Mouse (Mus musculus) stomach, embryonic 14.5 days (tissue): Measurements from ENCODE around the gene Nmi. TPM values are rescaled to one million over a fixed set of nuclear protein-coding genes. Genes with fewer than 3 reads are reported as not detected.
"Not testable (repeated sequence)": the region's sequence is repeated elsewhere in the genome, so short reads cannot be mapped to it uniquely, and the experiment has no call there.

Experiments used
- ATAC-seq: fragments of 200-750 bp; cut with Nextera tagmentation; 2 replicates; pipeline ENCODE4 v1.8.0; 2017; ENCODE audit warnings: low read depth, moderate TSS enrichment; ENCODE audit not compliant: insufficient number of reproducible peaks, insufficient read depth, low FRiP score
- H3K27ac ChIP-seq: fragments of 300-500 bp; sonication (generic); 2 replicates; pipeline ENCODE4 v1.5.1; 2014; ENCODE audit warnings: mild to moderate bottlenecking, low read length, moderate library complexity, mixed read lengths
- H3K27me3 ChIP-seq: fragments of 300-500 bp; sonication (generic); 2 replicates; pipeline ENCODE4 v1.6.1; 2014; ENCODE audit warnings: low read length, control low read depth, mixed read lengths; ENCODE audit not compliant: control insufficient read depth, insufficient read depth
- H3K36me3 ChIP-seq: fragments of 300-500 bp; sonication (generic); 2 replicates; pipeline ENCODE4 v1.6.1; 2014; ENCODE audit warnings: mild to moderate bottlenecking, control low read depth, low read length, moderate library complexity, mixed read lengths; ENCODE audit not compliant: control insufficient read depth, insufficient read depth
- H3K4me1 ChIP-seq: fragments of 300-500 bp; sonication (generic); 2 replicates; pipeline ENCODE4 v1.6.1; 2014; ENCODE audit warnings: low read length, control low read depth, mixed read lengths; ENCODE audit not compliant: control insufficient read depth, insufficient read depth
- H3K4me2 ChIP-seq: fragments of 300-500 bp; sonication (generic); replicated peaks from 2 replicates; pipeline ENCODE4 v1.6.1; 2014; ENCODE audit warnings: low read depth, low read length, control low read depth
- H3K4me3 ChIP-seq: fragments of 300-500 bp; sonication (generic); 2 replicates; pipeline ENCODE4 v1.5.1; 2014; ENCODE audit warnings: low read depth, low read length, control low read depth
- H3K9ac ChIP-seq: fragments of 300-500 bp; sonication (generic); replicated peaks from 2 replicates; pipeline ENCODE4 v1.6.1; 2014; ENCODE audit warnings: low read depth, mild to moderate bottlenecking, control low read depth, low read length, moderate library complexity, mixed read lengths
- H3K9me3 ChIP-seq: fragments of 300-500 bp; sonication (generic); 2 replicates; pipeline ENCODE4 v1.6.1; 2016; ENCODE audit warnings: low read depth, low read length, control low read depth; ENCODE audit not compliant: control insufficient read depth
- WGBS: fragments of 180-500 bp; shearing (Covaris S2); extraction: QIAGEN DNeasy Blood & Tissue Kit; methylation state at CpG from one replicate; pipeline ENCODE4 v1.1.7; 2014; 5-methylcytosine and 5-hydroxymethylcytosine counted together
- polyA plus RNA-seq: library from polyadenylated mRNA; unstranded; fragments of >200 nt; fragmentation: Nextera tagmentation; extraction: Ambion mirVana; gene quantifications from 2 replicates; pipeline ENCODE4 v1.2.1, GENCODE M21; 2014

The Nmi gene
- polyA plus RNA-seq, result 19.1 and 19.4 TPM in 2 replicates

DNA sequence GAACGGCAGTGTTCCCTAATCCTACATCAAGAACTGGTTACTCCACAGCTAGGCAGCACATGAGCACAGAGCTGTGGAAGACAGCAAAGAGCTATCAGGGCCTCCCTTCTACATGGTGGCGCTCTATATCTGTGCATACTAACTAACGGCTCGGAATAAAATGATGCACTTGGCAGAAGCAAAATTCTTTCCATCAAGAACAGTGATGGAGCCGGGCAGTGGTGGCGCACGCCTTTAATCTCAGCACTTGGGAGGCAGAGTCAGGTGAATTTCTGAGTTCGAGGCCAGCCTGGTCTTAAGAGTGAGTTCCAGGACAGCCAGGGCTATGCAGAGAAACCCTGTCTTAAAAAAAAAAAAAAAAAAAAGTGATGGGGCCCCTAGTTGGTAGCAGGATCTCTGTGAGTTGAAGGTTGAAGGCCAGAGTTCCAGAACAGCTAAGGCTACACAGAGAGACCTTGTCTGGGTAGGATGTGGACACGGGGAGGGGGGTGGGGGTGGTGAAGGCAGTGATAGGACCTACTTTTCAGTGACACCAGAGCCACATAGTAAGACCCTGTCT is at the start of gene Nmi:
Gene Nmi (minus strand): TSS at position 85 of the 559 bp plus-strand sequence.
- Histone ChIP-seq H3K4me1 (0 out of 2 replicates have a peak, but pooled peaks cover 2% of the 10 kb centered on the region), H3K9me3 (no peaks in the 10 kb centered on the region), H3K27ac (peak within 1 kb of the TSS; percentile 89), H3K9ac (peak within 1 kb of the TSS; percentile 53), H3K4me2 (peak within 1 kb of the TSS; percentile 53), H3K4me3 (peak within 1 kb of the TSS; percentile 63), H3K36me3 (no peaks in the 10 kb centered on the region), H3K27me3 (no peaks in the 10 kb centered on the region)
- ATAC-seq, result no peak
- WGBS, result 69% methylated on average over 9 of the region's 9 CpGs

DNA sequence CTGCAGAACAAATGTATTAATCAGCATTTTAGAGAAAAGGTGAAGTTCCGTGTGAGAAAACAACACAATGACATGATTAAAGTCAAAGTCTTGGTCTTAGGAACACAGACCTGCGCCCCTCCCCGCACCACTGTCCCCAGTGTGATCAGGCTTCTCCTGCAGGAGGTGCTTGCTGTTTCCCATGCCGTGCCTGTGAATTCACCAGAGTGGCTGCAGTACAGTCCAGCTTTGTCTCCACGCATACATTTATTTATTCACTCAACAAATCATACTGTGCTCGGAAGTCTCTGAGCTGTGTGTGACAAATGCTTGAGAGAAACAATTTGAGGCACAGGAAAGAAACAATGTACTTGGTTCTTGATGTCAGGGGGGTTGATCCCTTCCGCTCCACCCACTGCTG is 43.1 kb upstream of the Nmi start:
- H3K9ac ChIP-seq, result no peak overlapping the region

DNA sequence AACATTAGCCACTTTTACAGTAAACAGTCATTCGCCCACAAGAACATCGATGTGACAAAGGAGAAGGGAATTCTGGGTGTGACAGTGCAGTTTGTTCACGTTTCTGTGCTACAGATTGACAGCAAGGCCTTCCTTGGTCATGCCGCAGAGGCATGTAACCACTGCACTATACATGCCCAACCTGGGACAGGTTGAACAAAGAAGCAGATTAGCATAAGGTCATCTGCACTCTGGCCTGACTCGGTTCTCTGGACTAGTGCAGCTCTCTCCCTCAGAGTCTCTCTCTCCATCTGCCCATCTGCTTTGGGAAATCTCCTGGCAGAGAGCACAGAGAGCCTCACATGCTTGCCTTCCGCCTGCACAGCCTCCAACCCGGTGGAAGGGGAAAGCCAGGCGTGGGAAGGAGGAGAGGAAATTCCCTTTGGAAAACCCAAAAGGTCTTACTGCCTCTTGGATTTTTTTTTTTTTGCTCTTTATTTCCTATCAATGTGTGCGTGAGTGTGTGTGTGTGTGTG is 40.1 kb upstream of the Nmi start:
- no peaks in the 10 kb centered on the region for H3K9me3 ChIP-seq
- no peaks in the 10 kb centered on the region for H3K36me3 ChIP-seq
- no peak overlapping the region for H3K9ac ChIP-seq
- H3K4me1 ChIP-seq, result 0 out of 2 replicates have a peak, but pooled peaks cover 3% of the 10 kb centered on the region
- no peak overlapping the region for H3K4me3 ChIP-seq
- no peak for ATAC-seq
- H3K4me2 ChIP-seq, result no peak overlapping the region
- no peak overlapping the region for H3K27ac ChIP-seq
- no peaks in the 10 kb centered on the region for H3K27me3 ChIP-seq
- WGBS, result 70% methylated on average over 9 of the region's 9 CpGs

More for the DNA sequence above, 43.1 kb upstream of the Nmi start:
- H3K36me3 ChIP-seq, result no peaks in the 10 kb centered on the region
- no peak for ATAC-seq
- no peaks in the 10 kb centered on the region for H3K9me3 ChIP-seq
- H3K4me2 ChIP-seq, result no peak overlapping the region
- no peaks in the 10 kb centered on the region for H3K27me3 ChIP-seq
- H3K27ac ChIP-seq, result no peak overlapping the region
- 0 out of 2 replicates have a peak, but pooled peaks cover 3% of the 10 kb centered on the region for H3K4me1 ChIP-seq
- no peak overlapping the region for H3K4me3 ChIP-seq
- 46% methylated on average over 7 of the region's 7 CpGs for WGBS

DNA sequence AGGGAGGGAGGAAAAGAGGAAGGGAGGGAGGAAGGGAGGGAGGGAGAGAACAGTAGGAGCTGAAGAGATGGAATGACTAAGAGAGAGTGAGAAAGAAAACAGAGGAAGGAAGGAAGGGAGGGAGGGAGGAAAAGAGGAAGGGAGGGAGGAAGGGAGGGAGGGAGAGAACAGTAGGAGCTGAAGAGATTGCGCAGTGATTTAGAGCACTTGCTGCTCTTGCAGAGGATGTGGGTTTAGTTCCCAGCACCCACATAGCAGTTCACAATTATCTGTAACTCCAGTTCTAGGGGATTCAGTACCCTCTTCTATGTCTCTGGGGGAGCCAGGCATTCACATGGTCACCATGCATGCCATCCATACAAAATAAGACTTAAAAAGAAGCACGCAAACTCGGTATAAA is 38.5 kb upstream of the Nmi start:
- H3K4me2 ChIP-seq, H3K9me3 ChIP-seq, H3K36me3 ChIP-seq, H3K27me3 ChIP-seq, H3K27ac ChIP-seq, ATAC-seq, H3K4me1 ChIP-seq, H3K4me3 ChIP-seq, H3K9ac ChIP-seq: not testable (repeated sequence)
- 87% methylated on average over 3 of the region's 3 CpGs for WGBS

DNA sequence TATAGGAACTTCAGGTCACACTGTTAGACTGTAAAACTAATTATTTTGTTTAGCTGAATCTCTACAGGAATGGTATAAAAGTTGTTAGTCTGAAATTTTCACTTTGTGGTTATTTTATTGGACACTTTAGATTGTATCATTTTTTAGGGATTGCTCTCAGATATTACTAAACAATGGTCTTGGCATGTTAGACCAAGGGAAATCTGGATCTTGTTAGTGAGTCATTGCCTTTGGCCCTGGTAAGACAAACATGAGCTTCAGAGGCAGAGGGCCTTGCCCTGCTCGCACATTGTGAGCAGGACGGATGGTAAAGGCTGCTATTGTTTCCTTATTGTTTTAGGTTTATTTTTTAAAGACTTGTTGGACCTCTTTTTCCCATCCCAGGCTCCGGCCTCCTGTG is 33.1 kb upstream of the Nmi start:
- ATAC-seq, result no peak
- no peaks in the 10 kb centered on the region for H3K36me3 ChIP-seq
- no peak overlapping the region for H3K27ac ChIP-seq
- H3K9ac ChIP-seq, result no peak overlapping the region
- H3K4me1 ChIP-seq, result no peaks in the 10 kb centered on the region
- no peaks in the 10 kb centered on the region for H3K9me3 ChIP-seq
- no peak overlapping the region for H3K4me2 ChIP-seq
- H3K27me3 ChIP-seq, result no peaks in the 10 kb centered on the region
- 62% methylated on average over 3 of the region's 3 CpGs for WGBS
- no peak overlapping the region for H3K4me3 ChIP-seq

DNA sequence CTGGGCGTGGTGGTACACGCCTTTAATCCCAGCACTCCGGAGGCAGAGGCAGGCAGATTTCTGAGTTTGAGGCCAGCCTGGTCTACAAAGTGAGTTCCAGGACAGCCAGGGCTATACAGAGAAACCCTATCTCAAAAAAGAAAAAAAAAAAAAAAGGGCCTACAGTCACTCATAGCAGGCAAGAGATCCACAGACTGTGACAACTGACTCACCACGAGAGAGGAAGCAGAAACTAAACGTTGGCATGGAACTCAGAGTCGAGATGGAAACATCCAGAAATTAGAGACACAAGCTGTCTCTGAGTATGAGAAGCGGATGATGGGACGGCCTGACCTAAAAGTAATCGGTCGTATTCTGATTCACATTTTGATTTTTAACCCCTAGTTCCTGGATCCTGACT is 29.0 kb upstream of the Nmi start:
- not testable (repeated sequence) for H3K9ac ChIP-seq, H3K36me3 ChIP-seq, H3K4me2 ChIP-seq, H3K27me3 ChIP-seq, H3K4me3 ChIP-seq, H3K27ac ChIP-seq, ATAC-seq, H3K4me1 ChIP-seq, H3K9me3 ChIP-seq
- WGBS, result 91% methylated on average over 10 of the region's 10 CpGs

DNA sequence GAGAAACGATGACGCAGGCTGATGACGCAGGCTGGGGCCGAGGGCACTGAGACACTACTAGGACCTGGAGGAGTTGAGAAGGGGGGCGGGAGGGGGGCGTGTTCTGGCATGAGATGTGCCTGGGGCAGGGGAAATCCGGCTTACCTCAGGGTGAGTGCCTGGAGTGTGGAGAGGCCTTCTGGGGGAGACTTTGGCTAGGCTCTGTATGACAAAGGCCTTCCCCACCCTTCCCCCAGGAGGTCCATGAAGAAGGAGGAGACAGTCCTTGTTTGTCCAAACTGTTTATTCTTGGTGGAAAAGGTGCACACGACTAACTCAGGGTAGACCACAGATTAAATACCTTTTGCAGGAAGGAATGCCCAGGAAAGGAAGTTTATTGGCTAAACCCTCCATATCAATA is 28.2 kb upstream of the Nmi start:
- Histone ChIP-seq H3K9ac (no peak overlapping the region), H3K27me3 (no peaks in the 10 kb centered on the region), H3K27ac (no peak overlapping the region), H3K36me3 (no peaks in the 10 kb centered on the region), H3K9me3 (no peaks in the 10 kb centered on the region), H3K4me3 (no peak overlapping the region), H3K4me1 (no peaks in the 10 kb centered on the region), H3K4me2 (no peak overlapping the region)
- no peak for ATAC-seq
- 85% methylated on average over 8 of the region's 8 CpGs for WGBS

DNA sequence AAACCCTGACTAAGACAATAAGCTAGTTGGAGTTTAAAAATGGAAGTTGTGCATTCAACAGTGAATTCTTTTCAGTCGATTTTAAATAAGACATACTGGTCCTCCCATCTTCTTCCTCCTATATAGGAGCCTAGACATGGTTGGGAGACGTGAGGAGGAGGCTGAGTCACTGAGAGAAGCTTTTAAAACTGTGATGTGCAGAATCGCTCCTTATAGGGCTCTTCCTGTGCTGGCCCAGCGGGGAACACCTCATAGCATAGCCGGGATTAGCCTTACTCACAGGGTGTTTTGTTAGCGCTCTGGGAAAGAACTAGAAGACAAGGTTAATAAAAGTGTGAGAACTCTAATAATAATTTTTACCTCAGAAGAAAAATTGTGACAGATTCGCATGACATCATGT is 26.7 kb upstream of the Nmi start:
- 64% methylated on average over 7 of the region's 7 CpGs for WGBS
- no peak overlapping the region for H3K9ac ChIP-seq

DNA sequence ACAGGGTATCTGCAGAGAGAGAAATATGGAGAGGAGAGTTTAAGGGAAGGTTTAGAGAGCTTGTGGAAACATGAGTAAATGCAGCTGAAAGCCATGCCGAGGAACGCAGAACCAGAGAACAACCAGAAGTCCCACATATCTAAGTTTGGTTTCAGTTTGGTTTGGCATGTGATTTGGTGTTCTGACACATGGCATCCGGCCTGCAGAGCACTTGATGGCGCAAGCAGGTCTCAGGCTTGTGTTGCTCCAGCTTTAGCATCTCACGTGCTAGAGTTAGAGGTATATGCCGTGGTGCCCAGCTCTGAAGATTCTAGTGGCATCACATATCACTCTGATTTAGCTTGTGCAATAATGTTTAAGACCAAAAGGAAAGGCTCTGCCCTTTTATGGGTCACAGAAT is 18.2 kb upstream of the Nmi start:
- Histone ChIP-seq H3K27me3 (no peaks in the 10 kb centered on the region), H3K4me3 (no peak overlapping the region), H3K36me3 (no peaks in the 10 kb centered on the region), H3K4me1 (no peaks in the 10 kb centered on the region), H3K27ac (no peak overlapping the region), H3K4me2 (no peak overlapping the region), H3K9me3 (no peaks in the 10 kb centered on the region), H3K9ac (no peak overlapping the region)
- no peak for ATAC-seq
- WGBS, result 90% methylated on average over 6 of the region's 6 CpGs

More for the DNA sequence above, 26.7 kb upstream of the Nmi start:
- H3K27ac ChIP-seq, result no peak overlapping the region
- no peaks in the 10 kb centered on the region for H3K4me1 ChIP-seq
- no peak overlapping the region for H3K4me3 ChIP-seq
- no peak overlapping the region for H3K4me2 ChIP-seq
- no peaks in the 10 kb centered on the region for H3K27me3 ChIP-seq
- no peaks in the 10 kb centered on the region for H3K36me3 ChIP-seq
- H3K9me3 ChIP-seq, result no peaks in the 10 kb centered on the region
- ATAC-seq, result no peak
